Mouse (Mus musculus): ENCODE data around the gene Atp6v0c. TPM values are rescaled to one million over a fixed set of nuclear protein-coding genes. Genes with fewer than 3 reads are reported as not detected.

Gene Atp6v0c
- polyA plus RNA-seq, 1 experiment from 2014 or later, result 535 TPM

DNA sequence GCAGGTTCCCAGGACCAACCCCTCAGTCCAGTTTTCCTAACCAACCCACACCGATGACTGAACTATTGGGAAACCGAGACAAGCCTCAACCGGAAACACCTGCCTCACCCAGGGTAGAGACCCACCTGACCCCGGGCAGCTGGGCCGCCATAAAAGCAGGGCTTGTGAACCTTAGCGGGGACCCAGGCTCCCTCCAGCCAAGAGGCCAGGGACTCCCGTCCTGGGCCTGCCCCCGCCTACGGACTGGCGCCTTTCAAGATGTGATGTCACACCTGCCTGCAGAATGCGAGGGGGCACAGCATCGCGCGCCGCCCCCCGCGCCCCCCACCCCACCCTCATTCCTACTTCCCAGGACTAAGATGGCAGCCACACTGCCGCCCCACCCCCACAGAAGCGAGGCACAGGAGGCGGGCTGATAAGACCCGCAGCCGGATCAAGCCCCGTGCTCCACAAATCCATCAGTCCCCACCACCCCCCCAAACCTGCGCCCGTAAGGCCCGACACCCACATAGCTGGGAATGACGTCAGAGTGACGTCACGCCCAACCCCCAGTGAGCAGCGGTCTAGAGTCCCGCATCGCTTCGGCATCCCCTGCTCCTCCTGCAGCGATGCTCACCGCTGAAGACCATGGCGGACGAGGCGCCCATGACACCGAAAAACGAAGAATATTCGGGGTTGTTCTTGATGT lies 768 bp downstream of the Atp6v0c start:
- Histone ChIP-seq H3K4me1 (replicated peaks) (peaks cover 34% of the 10 kb centered on the region), H3K36me3 (peaks cover 30% of the 10 kb centered on the region), H3K9me3 (replicated peaks) (no peaks in the 10 kb centered on the region), H3K4me2 (peak overlapping the region; percentile 84), H3K9ac (peak overlapping the region; percentile 83), H3K27ac (ENCODE audit: poor library complexity, severe bottlenecking) (peak overlapping the region; percentile 95), H3K27me3 (replicated peaks) (no peaks in the 10 kb centered on the region), H3K4me3 (peak overlapping the region; percentile 69)
- peak; percentile 78 for ATAC-seq (ENCODE audit: insufficient number of reproducible peaks, low FRiP score)
- under 1% methylated on average over 40 of the region's 41 CpGs for WGBS

DNA sequence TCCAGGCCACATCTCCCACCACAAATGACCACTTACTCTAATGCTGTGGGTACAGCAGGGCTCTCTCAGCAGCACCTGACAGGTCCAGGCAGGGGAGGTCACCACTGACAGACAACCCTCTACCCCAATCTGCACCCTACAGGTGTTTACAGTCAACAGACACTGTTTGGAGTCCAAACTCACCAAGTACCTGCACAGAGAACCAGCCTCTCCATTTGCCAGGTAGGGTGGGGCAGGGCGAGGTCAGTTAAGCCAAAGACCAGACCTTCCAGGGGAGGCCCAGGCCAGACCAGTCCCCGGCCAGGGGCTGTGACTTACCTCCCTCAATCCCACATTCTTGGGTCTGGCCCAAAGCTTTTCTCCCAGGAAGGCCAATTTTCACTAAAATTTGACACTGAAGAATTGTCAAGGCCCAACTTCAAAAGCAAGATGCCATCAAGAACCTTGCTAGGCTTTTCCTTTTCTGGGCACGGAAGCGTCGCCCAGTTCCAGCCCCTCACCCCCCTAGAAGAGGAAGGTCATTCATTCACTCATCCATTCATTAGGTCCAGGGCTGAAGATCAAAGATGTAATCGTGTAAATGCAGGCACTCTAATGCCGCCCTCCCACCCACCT lies 1.5 kb downstream of the Atp6v0c start:
- Histone ChIP-seq H3K9me3 (replicated peaks) (no peaks in the 10 kb centered on the region), H3K27ac (ENCODE audit: poor library complexity, severe bottlenecking) (peak overlapping the region; percentile 95), H3K4me3 (peak overlapping the region; percentile 69), H3K36me3 (peaks cover 30% of the 10 kb centered on the region), H3K9ac (peak overlapping the region; percentile 83), H3K4me1 (replicated peaks) (peaks cover 38% of the 10 kb centered on the region), H3K4me2 (peak overlapping the region; percentile 84), H3K27me3 (replicated peaks) (no peaks in the 10 kb centered on the region)
- 61% methylated on average over 7 of the region's 7 CpGs for WGBS
- no peak for ATAC-seq (ENCODE audit: insufficient number of reproducible peaks, low FRiP score)

DNA sequence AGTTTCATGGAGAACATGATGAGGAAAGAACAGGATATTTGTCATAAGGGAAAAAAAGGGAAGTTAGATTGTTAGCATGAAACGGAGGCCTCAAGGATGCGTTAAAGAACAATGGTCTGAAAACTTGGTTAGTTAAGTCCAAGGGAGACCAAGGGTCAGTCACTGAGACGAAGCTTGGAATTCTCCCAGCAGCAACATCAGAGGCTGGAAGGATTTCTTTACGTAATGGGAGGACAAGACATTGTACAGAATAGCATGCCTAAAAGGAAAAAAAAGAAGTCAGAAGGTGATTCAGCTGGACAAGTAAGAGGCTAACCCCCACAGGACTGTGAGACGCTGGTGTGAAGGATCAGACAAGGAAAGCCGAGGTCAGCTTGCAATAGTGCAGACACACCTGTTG lies 2.4 kb downstream of the Atp6v0c start:
- Histone ChIP-seq H3K27ac (ENCODE audit: poor library complexity, severe bottlenecking) (no peak overlapping the region), H3K36me3 (peaks cover 30% of the 10 kb centered on the region), H3K4me1 (replicated peaks) (peaks cover 45% of the 10 kb centered on the region), H3K9ac (0 out of 2 replicates have a peak overlapping the region, but pooled peaks have one; percentile 83), H3K27me3 (replicated peaks) (no peaks in the 10 kb centered on the region), H3K9me3 (replicated peaks) (no peaks in the 10 kb centered on the region), H3K4me3 (no peak overlapping the region), H3K4me2 (peak overlapping the region; percentile 84; the same call in 1 of the 2 replicates)
- no peak for ATAC-seq (ENCODE audit: insufficient number of reproducible peaks, low FRiP score)
- 81% methylated on average over 6 of the region's 6 CpGs for WGBS

- H3K9me3 ChIP-seq (replicated peaks), result no peaks in the 10 kb centered on the region
- 77% methylated on average over 11 of the region's 11 CpGs for WGBS
- H3K4me2 ChIP-seq, result no peak overlapping the region
- peaks cover 39% of the 10 kb centered on the region for H3K4me1 ChIP-seq (replicated peaks)
- ATAC-seq (ENCODE audit: insufficient number of reproducible peaks, low FRiP score), result no peak
- H3K27me3 ChIP-seq (replicated peaks), result no peaks in the 10 kb centered on the region
- H3K4me3 ChIP-seq, result no peak overlapping the region
- peaks cover 30% of the 10 kb centered on the region for H3K36me3 ChIP-seq
- H3K9ac ChIP-seq, result peak overlapping the region; percentile 29; the same call in 1 of the 2 replicates
- H3K27ac ChIP-seq (ENCODE audit: poor library complexity, severe bottlenecking), result no peak overlapping the region
Measured at GRCm38 (mm10) chr17:24164566-24165259, 4.8 kb downstream of the Atp6v0c start.

DNA sequence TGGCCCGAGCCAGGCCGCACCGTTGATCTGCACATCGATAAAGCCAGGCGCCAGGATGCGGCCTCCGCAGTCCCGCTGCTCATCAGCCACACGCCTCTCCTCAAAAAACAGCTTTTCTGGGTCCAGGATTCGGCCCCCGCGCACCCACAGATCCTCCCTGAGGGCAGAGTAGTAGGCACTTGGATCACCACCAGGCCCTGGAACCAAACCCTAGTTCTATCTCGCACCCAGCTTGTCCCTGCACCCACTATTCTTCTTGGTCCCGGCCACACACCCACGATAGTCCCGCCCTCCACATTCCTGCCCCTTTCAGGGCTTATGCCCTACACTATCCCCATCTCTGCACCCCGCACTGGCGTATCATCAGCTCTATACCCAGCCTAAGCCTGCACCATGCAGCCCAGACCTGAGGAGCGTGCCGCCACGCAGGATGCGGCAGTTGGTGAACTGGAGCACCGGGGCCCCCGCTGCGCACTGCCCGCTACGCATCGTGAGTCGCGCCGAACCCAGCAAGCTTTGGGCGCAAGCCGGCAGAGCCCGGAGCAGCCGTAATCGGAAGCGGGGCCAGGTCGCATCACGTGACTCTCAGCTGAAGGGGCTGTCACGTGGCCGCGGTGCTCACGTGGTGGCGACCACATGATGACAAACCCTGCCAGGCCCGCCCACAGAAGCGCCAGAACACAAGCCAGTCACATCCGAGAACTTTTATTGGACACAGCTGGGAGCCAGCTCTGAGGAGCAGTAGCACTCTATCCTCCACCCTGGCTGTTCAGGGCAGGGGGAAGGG lies 6.1 kb downstream of the Atp6v0c start, which contains the start of gene Amdhd2:
Gene Amdhd2, minus strand, starts transcription at position 591 of the 787 bp plus-strand sequence.
- no peaks in the 10 kb centered on the region for H3K27me3 ChIP-seq (replicated peaks)
- under 1% methylated on average over 47 of the region's 47 CpGs for WGBS
- peak within 1 kb of the TSS; percentile 95 for H3K4me3 ChIP-seq

DNA sequence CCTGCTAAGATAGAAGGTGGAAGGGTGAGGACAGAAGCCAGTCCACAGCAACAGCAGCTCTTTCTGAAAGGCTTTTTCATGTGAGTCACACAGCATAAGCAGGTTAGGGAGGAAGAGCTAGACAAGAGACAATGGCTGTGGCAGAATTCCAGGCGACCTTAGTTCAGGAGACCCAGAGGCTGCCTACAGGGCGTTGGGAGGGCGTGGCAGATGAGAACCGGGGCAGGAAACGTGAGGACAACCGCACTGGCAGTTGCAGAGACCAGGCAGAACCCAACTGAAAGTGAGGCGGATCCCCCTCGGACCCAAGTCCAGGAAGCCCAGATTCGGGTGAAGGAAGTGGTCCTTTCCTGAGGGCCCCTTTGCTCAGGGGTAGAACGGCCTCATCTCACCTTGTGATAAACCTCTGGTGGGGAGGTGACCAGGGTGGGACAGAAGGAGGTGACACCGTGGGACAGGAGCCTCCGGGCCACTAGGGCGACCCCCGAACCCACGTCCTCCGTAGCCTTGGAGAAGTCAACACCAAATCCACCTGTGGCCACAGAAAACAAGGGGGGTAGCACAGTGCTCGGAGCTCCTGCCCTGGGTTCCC lies 6.8 kb downstream of the Atp6v0c start:
- Histone ChIP-seq H3K4me1 (replicated peaks) (peaks cover 31% of the 10 kb centered on the region), H3K27me3 (replicated peaks) (no peaks in the 10 kb centered on the region), H3K27ac (ENCODE audit: poor library complexity, severe bottlenecking) (peak overlapping the region; percentile 91; the same call in 1 of the 2 replicates), H3K36me3 (peaks cover 32% of the 10 kb centered on the region), H3K4me3 (peak overlapping the region; percentile 95), H3K9me3 (replicated peaks) (no peaks in the 10 kb centered on the region), H3K4me2 (peak overlapping the region; percentile 100), H3K9ac (peak overlapping the region; percentile 90)
- ATAC-seq (ENCODE audit: insufficient number of reproducible peaks, low FRiP score), result no peak; the same call in none of the 2 replicates
- 12% methylated on average over 17 of the region's 17 CpGs for whole genome bisulfite sequencing

More for the DNA sequence above, 6.1 kb downstream of the Atp6v0c start, which contains the start of gene Amdhd2:
- ATAC-seq (ENCODE audit: insufficient number of reproducible peaks, low FRiP score), result peak; percentile 94
- Histone ChIP-seq H3K27ac (ENCODE audit: poor library complexity, severe bottlenecking) (peak within 1 kb of the TSS; percentile 91), H3K36me3 (peaks cover 30% of the 10 kb centered on the region), H3K4me2 (peak within 1 kb of the TSS; percentile 100), H3K9me3 (replicated peaks) (no peaks in the 10 kb centered on the region), H3K9ac (peak within 1 kb of the TSS; percentile 90), H3K4me1 (replicated peaks) (peaks cover 38% of the 10 kb centered on the region)

DNA sequence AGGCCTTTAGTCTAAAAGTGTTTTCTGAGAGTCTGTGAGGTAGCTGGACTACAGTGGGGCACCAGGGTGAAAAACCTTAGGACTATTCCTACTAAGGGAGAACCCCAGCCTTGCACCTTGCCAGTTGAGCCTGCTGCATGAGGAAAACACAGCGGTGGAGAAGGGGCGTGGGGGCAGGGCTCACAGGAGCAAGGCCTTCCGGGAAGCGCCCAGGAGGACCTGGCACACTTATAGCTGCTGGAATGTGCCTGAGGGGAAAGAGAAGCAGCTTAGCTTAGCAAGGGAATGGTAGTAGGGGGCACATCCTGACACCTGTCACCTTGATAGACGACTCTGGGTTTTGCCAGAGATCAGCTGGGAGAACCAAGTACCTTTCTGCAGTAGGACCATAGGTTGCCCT lies 8.0 kb downstream of the Atp6v0c start:
- 71% methylated on average over 5 of the region's 5 CpGs for WGBS
- ATAC-seq (ENCODE audit: insufficient number of reproducible peaks, low FRiP score), result no peak
- peaks cover 29% of the 10 kb centered on the region for H3K36me3 ChIP-seq
- no peak overlapping the region for H3K9ac ChIP-seq
- H3K4me1 ChIP-seq (replicated peaks), result peaks cover 25% of the 10 kb centered on the region
- no peaks in the 10 kb centered on the region for H3K27me3 ChIP-seq (replicated peaks)
- H3K4me2 ChIP-seq, result no peak overlapping the region
- no peak overlapping the region for H3K27ac ChIP-seq (ENCODE audit: poor library complexity, severe bottlenecking)
- H3K9me3 ChIP-seq (replicated peaks), result no peaks in the 10 kb centered on the region
- no peak overlapping the region for H3K4me3 ChIP-seq

DNA sequence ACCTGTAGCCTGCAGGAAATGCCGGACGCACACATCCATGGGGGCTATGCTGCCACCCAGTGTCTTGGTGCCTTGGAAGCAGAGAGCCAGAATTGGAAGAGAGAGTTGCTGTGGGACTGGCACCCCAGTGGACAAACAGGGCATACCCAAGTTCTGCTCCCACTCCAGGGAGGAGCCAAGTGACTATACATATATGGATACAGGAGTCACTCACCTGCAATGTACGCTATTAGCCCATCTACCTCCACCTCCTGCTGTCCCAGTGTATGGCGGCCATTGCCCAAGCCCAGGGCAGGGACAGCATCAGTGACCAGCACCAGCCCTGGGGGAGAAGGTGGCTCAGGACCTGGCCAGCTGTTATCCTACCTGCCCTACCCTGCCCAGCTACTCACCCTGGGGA lies 12.0 kb downstream of the Atp6v0c start:
- Histone ChIP-seq H3K4me2 (no peak overlapping the region), H3K27me3 (replicated peaks) (no peaks in the 10 kb centered on the region), H3K9ac (no peak overlapping the region), H3K36me3 (peaks cover 32% of the 10 kb centered on the region; the same call in 1 of the 2 replicates), H3K9me3 (replicated peaks) (no peaks in the 10 kb centered on the region), H3K4me3 (no peak overlapping the region), H3K27ac (ENCODE audit: poor library complexity, severe bottlenecking) (no peak overlapping the region), H3K4me1 (replicated peaks) (peaks cover 5% of the 10 kb centered on the region)
- ATAC-seq (ENCODE audit: insufficient number of reproducible peaks, low FRiP score), result no peak
- 92% methylated on average over 4 of the region's 4 CpGs for WGBS

- ATAC-seq (ENCODE audit: insufficient number of reproducible peaks, low FRiP score), result no peak
- H3K9ac ChIP-seq, result no peak overlapping the region
- H3K4me2 ChIP-seq, result no peak overlapping the region
- H3K27ac ChIP-seq (ENCODE audit: poor library complexity, severe bottlenecking), result no peak overlapping the region
- peaks cover 32% of the 10 kb centered on the region; the same call in 1 of the 2 replicates for H3K36me3 ChIP-seq
- no peaks in the 10 kb centered on the region for H3K9me3 ChIP-seq (replicated peaks)
- no peak overlapping the region for H3K4me3 ChIP-seq
- no peaks in the 10 kb centered on the region for H3K27me3 ChIP-seq (replicated peaks)
- 82% methylated on average over 6 of the region's 6 CpGs for WGBS
- peaks cover 7% of the 10 kb centered on the region for H3K4me1 ChIP-seq (replicated peaks)
Measured at GRCm38 (mm10) chr17:24157121-24157520, 12.4 kb downstream of the Atp6v0c start.

- no peak for ATAC-seq (ENCODE audit: insufficient number of reproducible peaks, low FRiP score)
- Histone ChIP-seq H3K4me1 (replicated peaks) (peaks cover 10% of the 10 kb centered on the region), H3K4me3 (no peak overlapping the region), H3K9ac (no peak overlapping the region), H3K4me2 (no peak overlapping the region), H3K9me3 (replicated peaks) (no peaks in the 10 kb centered on the region), H3K27me3 (replicated peaks) (no peaks in the 10 kb centered on the region), H3K27ac (ENCODE audit: poor library complexity, severe bottlenecking) (no peak overlapping the region), H3K36me3 (peaks cover 32% of the 10 kb centered on the region; the same call in 1 of the 2 replicates)
- WGBS, result 82% methylated on average over 3 of the region's 3 CpGs
Measured at GRCm38 (mm10) chr17:24156394-24156793, 13.1 kb downstream of the Atp6v0c start.
